Mouse (Mus musculus): Measurements from ENCODE around the gene Tmem156. TPM values are rescaled to one million over a fixed set of nuclear protein-coding genes. Genes with fewer than 3 reads are reported as not detected.

Tmem156 gene
- total and polyA plus RNA-seq, 2 experiments from 2014 or later: 0.15 to 0.19 TPM

DNA sequence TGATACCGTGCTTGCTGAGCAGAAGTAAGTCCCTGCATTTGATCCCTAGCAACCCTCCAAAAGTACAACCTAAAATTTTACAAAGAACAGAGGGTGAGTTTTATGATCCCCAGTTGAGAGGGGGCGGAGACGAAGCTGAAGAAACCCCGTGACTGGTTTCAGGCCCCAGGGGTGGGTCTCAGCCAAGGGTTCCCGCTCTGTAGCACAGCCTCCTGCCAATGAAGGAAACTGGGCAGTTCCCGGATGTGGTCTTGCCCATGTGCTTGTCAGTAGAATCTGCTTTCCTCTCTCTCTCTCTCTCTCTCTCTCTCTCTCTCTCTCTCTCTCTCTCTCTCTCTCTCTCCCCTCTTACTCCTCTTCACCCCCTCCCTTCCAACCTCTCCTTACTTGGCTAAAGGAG lies 66.0 kb downstream of the Tmem156 start:
- no peak overlapping the region for H3K9ac ChIP-seq
- TF ChIP-seq CTCF (IDR thresholded peaks at IDR 0.05; ENCODE audit: low read depth): no peak
- no peak overlapping the region for H3K4me2 ChIP-seq (ENCODE audit: low read depth)
- H3K27ac ChIP-seq (ENCODE audit: low read depth, low read length): no peak overlapping the region
- DNase-seq (no peak), ATAC-seq (no peak)
- H3K4me3 ChIP-seq (ENCODE audit: low read depth, low read length): no peak overlapping the region
- WGBS: 59% methylated on average over 6 of the region's 6 CpGs
- no peaks in the 10 kb centered on the region for H3K27me3 ChIP-seq (ENCODE audit: insufficient read depth, low read length)
- H3K4me1 ChIP-seq (ENCODE audit: insufficient read depth): 0 out of 2 replicates have a peak, but pooled peaks cover 2% of the 10 kb centered on the region
- no peaks in the 10 kb centered on the region for H3K36me3 ChIP-seq (ENCODE audit: insufficient read depth)
- no peaks in the 10 kb centered on the region for H3K9me3 ChIP-seq (ENCODE audit: low read length)

DNA sequence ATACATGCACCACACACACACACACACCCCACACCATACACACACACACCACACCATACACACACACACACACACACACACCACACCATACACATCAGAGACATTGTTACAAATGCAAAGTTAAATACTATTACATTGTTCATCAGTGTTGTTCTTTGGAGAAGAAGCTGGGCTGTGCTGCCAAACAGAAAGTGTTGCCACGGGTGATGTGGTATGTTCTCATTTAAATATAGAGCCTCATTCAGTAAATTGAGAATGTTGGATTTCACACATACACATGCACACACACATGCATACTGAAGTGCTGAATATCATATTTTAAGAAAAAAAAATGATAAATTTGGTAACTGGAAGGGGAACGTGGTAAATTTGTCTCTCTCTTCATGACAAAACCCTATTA lies 67.3 kb downstream of the Tmem156 start:
- Histone ChIP-seq H3K9me3 (ENCODE audit: low read length) (no peaks in the 10 kb centered on the region), H3K36me3 (ENCODE audit: insufficient read depth) (no peaks in the 10 kb centered on the region), H3K4me1 (ENCODE audit: insufficient read depth) (0 out of 2 replicates have a peak, but pooled peaks cover 2% of the 10 kb centered on the region), H3K27me3 (ENCODE audit: insufficient read depth, low read length) (no peaks in the 10 kb centered on the region), H3K27ac (ENCODE audit: low read depth, low read length) (no peak overlapping the region), H3K4me3 (ENCODE audit: low read depth, low read length) (no peak overlapping the region), H3K9ac (no peak overlapping the region), H3K4me2 (ENCODE audit: low read depth) (no peak overlapping the region)
- 41% methylated on average over 2 of the region's 2 CpGs for WGBS
- peak; percentile 62 for ATAC-seq
- DNase-seq: no peak
- no peak for TF ChIP-seq CTCF (IDR thresholded peaks at IDR 0.05; ENCODE audit: low read depth)

DNA sequence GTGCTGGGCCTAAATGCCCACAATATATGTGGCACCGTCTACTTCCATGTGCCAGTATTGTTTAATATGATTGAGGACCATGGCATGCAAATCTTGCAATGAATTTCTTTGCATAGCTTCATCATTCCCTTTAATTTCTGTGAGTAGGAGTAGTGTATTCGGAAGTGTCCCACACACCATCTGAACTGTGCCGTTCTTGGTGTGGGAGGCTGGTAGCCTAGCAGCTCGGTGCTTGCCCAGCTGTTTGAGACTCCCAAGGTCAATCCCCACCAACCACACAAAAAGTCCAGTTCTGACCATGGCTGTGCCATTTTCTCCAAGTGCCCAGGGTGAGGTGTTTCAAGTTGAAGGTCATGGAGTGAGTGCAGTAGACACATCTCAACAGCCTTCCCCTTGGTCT lies 69.9 kb downstream of the Tmem156 start:
- H3K27ac ChIP-seq (ENCODE audit: low read depth, low read length): no peak overlapping the region
- no peaks in the 10 kb centered on the region for H3K9me3 ChIP-seq (ENCODE audit: low read length)
- H3K4me1 ChIP-seq (ENCODE audit: insufficient read depth): no peaks in the 10 kb centered on the region
- DNase-seq (no peak), ATAC-seq (no peak)
- no peak overlapping the region for H3K4me3 ChIP-seq (ENCODE audit: low read depth, low read length)
- H3K36me3 ChIP-seq (ENCODE audit: insufficient read depth): no peaks in the 10 kb centered on the region
- no peak for TF ChIP-seq CTCF (IDR thresholded peaks at IDR 0.05; ENCODE audit: low read depth)
- 94% methylated on average over 4 of the region's 4 CpGs for WGBS
- no peak overlapping the region for H3K4me2 ChIP-seq (ENCODE audit: low read depth)
- H3K9ac ChIP-seq: no peak overlapping the region
- no peaks in the 10 kb centered on the region for H3K27me3 ChIP-seq (ENCODE audit: insufficient read depth, low read length)

DNA sequence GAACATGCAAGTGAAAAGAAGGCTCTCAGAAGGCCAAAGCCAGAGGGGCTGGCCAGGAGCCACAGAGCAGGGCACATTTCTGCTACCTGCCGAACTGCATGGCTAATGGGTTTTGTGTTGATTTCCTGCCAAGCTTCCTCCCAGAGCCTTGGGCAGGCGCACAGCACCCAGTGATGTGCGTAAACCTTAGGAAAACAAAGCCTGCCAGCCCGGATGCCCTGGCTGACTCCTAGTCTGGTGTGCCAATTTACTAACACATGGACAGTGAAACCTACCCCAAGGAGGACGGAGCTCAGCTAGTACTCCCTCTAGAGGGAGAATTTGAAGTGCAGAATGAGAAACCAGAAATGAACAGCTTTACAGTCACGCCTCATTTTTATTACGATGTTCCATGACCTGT lies 72.1 kb downstream of the Tmem156 start:
- Histone ChIP-seq H3K27me3 (ENCODE audit: insufficient read depth, low read length) (no peaks in the 10 kb centered on the region), H3K36me3 (ENCODE audit: insufficient read depth) (no peaks in the 10 kb centered on the region), H3K9me3 (ENCODE audit: low read length) (no peaks in the 10 kb centered on the region), H3K9ac (no peak overlapping the region), H3K4me3 (ENCODE audit: low read depth, low read length) (no peak overlapping the region), H3K4me1 (ENCODE audit: insufficient read depth) (no peaks in the 10 kb centered on the region), H3K27ac (ENCODE audit: low read depth, low read length) (no peak overlapping the region), H3K4me2 (ENCODE audit: low read depth) (no peak overlapping the region)
- peak; percentile 52 for TF ChIP-seq CTCF (IDR thresholded peaks at IDR 0.05; ENCODE audit: low read depth)
- ATAC-seq: peak; percentile 73
- DNase-seq: peak; percentile 57
- WGBS: 37% methylated on average over 7 of the region's 7 CpGs

DNA sequence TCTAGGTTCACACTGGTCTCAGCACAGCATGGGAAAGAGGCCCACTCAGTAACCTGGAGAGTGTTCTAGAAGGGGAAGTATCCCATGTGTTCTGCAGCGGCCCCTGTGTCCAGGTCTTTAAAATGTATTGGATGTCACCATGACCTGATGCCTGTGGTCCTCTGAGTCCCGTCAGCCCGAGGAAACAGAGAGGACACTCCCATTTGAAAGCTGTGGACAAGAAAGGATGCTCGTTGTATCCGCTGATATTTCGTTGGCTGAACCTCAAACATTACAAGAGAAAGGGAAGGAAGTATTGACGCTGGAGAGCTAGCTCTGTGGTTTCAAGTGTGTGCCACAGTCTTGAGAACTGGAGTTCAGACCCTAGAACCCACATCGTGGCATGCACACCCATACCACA lies 72.8 kb downstream of the Tmem156 start:
- Histone ChIP-seq H3K4me3 (ENCODE audit: low read depth, low read length) (no peak overlapping the region), H3K9ac (no peak overlapping the region), H3K27ac (ENCODE audit: low read depth, low read length) (0 out of 2 replicates have a peak overlapping the region, but pooled peaks have one; percentile 1), H3K36me3 (ENCODE audit: insufficient read depth) (no peaks in the 10 kb centered on the region), H3K27me3 (ENCODE audit: insufficient read depth, low read length) (no peaks in the 10 kb centered on the region), H3K4me1 (ENCODE audit: insufficient read depth) (no peaks in the 10 kb centered on the region), H3K9me3 (ENCODE audit: low read length) (no peaks in the 10 kb centered on the region), H3K4me2 (ENCODE audit: low read depth) (no peak overlapping the region)
- 72% methylated on average over 8 of the region's 8 CpGs for WGBS
- DNase-seq (no peak), ATAC-seq (no peak)
- TF ChIP-seq CTCF (IDR thresholded peaks at IDR 0.05; ENCODE audit: low read depth): no peak

DNA sequence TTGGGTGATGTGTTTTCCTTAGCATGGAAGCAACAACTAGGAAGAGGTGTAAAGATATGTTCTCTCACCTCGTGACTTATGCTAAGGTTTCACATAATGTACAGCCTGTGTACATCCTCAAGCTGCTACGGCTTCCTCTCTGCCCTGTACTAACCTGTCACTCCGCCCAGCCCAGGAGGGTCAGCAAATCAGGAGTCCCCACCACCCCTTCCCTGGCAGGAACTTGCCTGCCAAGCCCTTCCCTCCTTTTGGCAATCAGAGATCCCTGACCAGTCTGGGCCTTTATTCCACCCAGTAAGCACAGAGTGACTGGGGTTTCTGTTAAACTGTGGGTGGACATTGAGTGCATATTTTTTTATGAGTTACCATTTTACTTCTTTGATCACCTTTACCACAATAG lies 76.4 kb downstream of the Tmem156 start:
- ATAC-seq (no peak), DNase-seq (no peak)
- H3K4me3 ChIP-seq (ENCODE audit: low read depth, low read length): no peak overlapping the region
- no peak overlapping the region for H3K27ac ChIP-seq (ENCODE audit: low read depth, low read length)
- no peaks in the 10 kb centered on the region for H3K36me3 ChIP-seq (ENCODE audit: insufficient read depth)
- TF ChIP-seq CTCF (IDR thresholded peaks at IDR 0.05; ENCODE audit: low read depth): no peak
- no peaks in the 10 kb centered on the region for H3K9me3 ChIP-seq (ENCODE audit: low read length)
- no peaks in the 10 kb centered on the region for H3K4me1 ChIP-seq (ENCODE audit: insufficient read depth)
- 85% methylated on average over 3 of the region's 3 CpGs for WGBS
- H3K9ac ChIP-seq: no peak overlapping the region
- H3K27me3 ChIP-seq (ENCODE audit: insufficient read depth, low read length): no peaks in the 10 kb centered on the region
- no peak overlapping the region for H3K4me2 ChIP-seq (ENCODE audit: low read depth)

DNA sequence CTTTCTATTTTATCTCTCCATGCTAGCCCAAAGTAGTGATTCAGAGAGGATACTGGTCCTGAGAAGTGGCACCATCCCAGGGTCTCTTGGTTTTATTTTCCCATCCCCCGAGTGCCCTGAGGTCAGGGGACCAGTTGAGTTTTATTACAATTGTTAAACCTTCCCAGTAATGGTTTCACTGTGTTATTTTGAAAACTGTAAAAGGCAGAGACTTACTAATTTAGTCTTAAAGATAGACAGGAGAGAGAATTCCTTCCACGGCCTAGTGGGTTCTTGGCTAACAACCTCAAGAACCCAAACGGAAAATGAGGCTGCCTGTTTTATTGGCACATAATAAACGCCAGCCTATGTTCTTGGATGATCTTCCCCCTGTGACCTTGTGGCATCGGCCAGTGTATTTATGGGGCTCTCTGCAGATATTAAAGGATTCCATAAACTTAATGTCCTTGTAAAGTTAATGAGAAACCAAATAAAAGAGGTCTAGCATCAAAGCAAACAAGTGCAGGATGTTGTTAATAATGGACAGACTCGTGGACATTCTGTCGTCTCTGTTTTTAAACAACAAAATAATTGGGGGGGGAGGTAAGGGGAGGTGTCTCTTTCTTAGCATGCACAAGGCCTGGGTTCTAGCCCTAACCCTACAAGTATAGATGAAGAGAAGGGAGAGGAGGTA lies 79.9 kb downstream of the Tmem156 start:
- Histone ChIP-seq H3K27me3 (ENCODE audit: insufficient read depth, low read length) (no peaks in the 10 kb centered on the region), H3K4me1 (ENCODE audit: insufficient read depth) (no peaks in the 10 kb centered on the region), H3K9ac (no peak overlapping the region), H3K9me3 (ENCODE audit: low read length) (no peaks in the 10 kb centered on the region), H3K36me3 (ENCODE audit: insufficient read depth) (no peaks in the 10 kb centered on the region), H3K4me2 (ENCODE audit: low read depth) (no peak overlapping the region), H3K4me3 (ENCODE audit: low read depth, low read length) (no peak overlapping the region), H3K27ac (ENCODE audit: low read depth, low read length) (no peak overlapping the region)
- DNase-seq (no peak), ATAC-seq (no peak)
- WGBS: 73% methylated on average over 7 of the region's 7 CpGs
- no peak for TF ChIP-seq CTCF (IDR thresholded peaks at IDR 0.05; ENCODE audit: low read depth)
